Mouse (Mus musculus) midbrain, embryonic 13.5 days (tissue): Measurements from ENCODE around the gene Rasal3. TPM values are rescaled to one million over a fixed set of nuclear protein-coding genes. Genes with fewer than 3 reads are reported as not detected.

Source experiments
- ATAC-seq: fragments of 200-750 bp; cut with Nextera tagmentation; 2 replicates; pipeline ENCODE4 v1.8.0; 2017; ENCODE audit warnings: mild to moderate bottlenecking, moderate TSS enrichment, moderate library complexity
- H3K27ac ChIP-seq: fragments of 300-500 bp; sonication (generic); 2 replicates; pipeline ENCODE4 v1.5.1; 2015; ENCODE audit warnings: inconsistent platforms, mild to moderate bottlenecking, moderate library complexity
- H3K27me3 ChIP-seq: fragments of 300-500 bp; sonication (generic); 2 replicates; pipeline ENCODE4 v1.6.1; 2015; ENCODE audit warnings: mild to moderate bottlenecking, inconsistent platforms
- H3K36me3 ChIP-seq: fragments of 300-500 bp; sonication (generic); 2 replicates; pipeline ENCODE4 v1.6.1; 2015; ENCODE audit warnings: mild to moderate bottlenecking, inconsistent platforms
- H3K4me1 ChIP-seq: fragments of 300-500 bp; sonication (generic); replicated peaks from 2 replicates; pipeline ENCODE4 v1.6.1; 2015; ENCODE audit warnings: inconsistent platforms
- H3K4me2 ChIP-seq: fragments of 300-500 bp; sonication (generic); replicated peaks from 2 replicates; pipeline ENCODE4 v1.6.1; 2015; ENCODE audit warnings: moderate library complexity, mild to moderate bottlenecking, inconsistent platforms
- H3K4me3 ChIP-seq: fragments of 300-500 bp; sonication (generic); replicated peaks from 2 replicates; pipeline ENCODE4 v1.5.1; 2015; ENCODE audit warnings: mild to moderate bottlenecking, inconsistent platforms
- H3K9ac ChIP-seq: fragments of 300-500 bp; sonication (generic); replicated peaks from 2 replicates; pipeline ENCODE4 v1.6.1; 2015; ENCODE audit warnings: mild to moderate bottlenecking, inconsistent platforms
- H3K9me3 ChIP-seq: fragments of 300-500 bp; sonication (generic); 2 replicates; pipeline ENCODE4 v1.6.1; 2016; ENCODE audit warnings: mild to moderate bottlenecking, inconsistent platforms
- WGBS: fragments of 180-500 bp; shearing (Covaris S2); methylation state at CpG from one replicate; pipeline ENCODE4 v1.1.7; 2015; 5-methylcytosine and 5-hydroxymethylcytosine counted together
- polyA plus RNA-seq: library from polyadenylated mRNA; unstranded; fragments of >200 nt; fragmentation: Nextera tagmentation; extraction: Ambion mirVana; gene quantifications from 2 replicates; pipeline ENCODE4 v1.2.1, GENCODE M21; 2015

The Rasal3 gene
- polyA plus RNA-seq, 1 experiment from 2014 or later: 0.54 TPM

GRCm38 (mm10) chr17:32387986-32388369, 15.4 kb downstream of the Rasal3 start:
- WGBS: 39% methylated on average over 7 of the region's 7 CpGs
- ATAC-seq: peak; percentile 22; the same call in 1 of the 2 replicates
- peak overlapping the region; percentile 92 for H3K4me2 ChIP-seq

DNA sequence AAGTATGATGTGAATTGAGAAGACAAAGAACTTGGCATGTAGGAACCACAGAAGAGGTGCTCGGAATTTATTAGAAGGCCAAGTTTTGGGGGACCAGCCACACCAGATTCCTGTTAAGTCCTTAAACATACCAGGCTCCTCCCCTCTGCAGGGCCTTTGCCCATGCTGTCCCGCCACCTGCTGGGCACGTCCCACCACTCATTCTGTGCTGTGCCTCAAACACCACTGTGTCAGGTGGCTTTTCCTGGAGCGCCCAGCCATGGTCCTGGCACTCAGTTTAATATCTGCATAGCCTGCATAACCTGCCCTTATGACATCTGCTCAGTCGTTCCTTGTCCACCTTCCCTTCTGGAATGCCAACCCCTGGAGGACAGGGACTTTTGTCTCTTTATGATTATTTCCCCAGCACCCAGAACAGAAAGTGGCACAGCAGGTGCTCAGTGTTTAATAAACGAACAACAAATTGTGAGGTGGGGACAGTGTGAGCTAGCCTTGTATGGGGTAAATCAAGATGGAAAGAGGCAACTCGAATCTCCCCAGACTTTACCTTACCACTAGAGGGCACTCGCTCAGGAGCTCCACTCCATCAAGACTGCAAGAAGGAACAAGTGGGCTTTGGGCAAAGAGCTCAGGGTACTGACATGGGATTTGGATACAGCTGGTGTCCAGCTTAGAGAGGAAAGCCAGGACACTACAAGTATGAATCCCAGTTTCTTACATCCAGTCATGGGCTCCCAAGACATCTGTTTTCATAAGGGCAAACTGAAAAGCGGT, 16.5 kb downstream of the Rasal3 start:
- no peak overlapping the region for H3K27ac ChIP-seq
- H3K4me3 ChIP-seq: no peak overlapping the region
- no peaks in the 10 kb centered on the region for H3K9me3 ChIP-seq
- ATAC-seq: no peak
- 0 out of 2 replicates have a peak overlapping the region, but pooled peaks have one; percentile 92 for H3K4me2 ChIP-seq
- 69% methylated on average over 9 of the region's 9 CpGs for WGBS
- peaks cover 18% of the 10 kb centered on the region for H3K4me1 ChIP-seq
- H3K9ac ChIP-seq: no peak overlapping the region
- peaks cover 51% of the 10 kb centered on the region for H3K36me3 ChIP-seq
- peaks cover 13% of the 10 kb centered on the region for H3K27me3 ChIP-seq

More at GRCm38 (mm10) chr17:32387986-32388369, 15.4 kb downstream of the Rasal3 start:
- peaks cover 41% of the 10 kb centered on the region for H3K36me3 ChIP-seq
- H3K9ac ChIP-seq: peak overlapping the region; percentile 91
- no peaks in the 10 kb centered on the region for H3K9me3 ChIP-seq
- H3K27me3 ChIP-seq: peaks cover 24% of the 10 kb centered on the region
- peak overlapping the region; percentile 84 for H3K4me3 ChIP-seq
- peak overlapping the region; percentile 82; the same call in 1 of the 2 replicates for H3K27ac ChIP-seq
- H3K4me1 ChIP-seq: peaks cover 21% of the 10 kb centered on the region

GRCm38 (mm10) chr17:32383661-32384060, 19.7 kb downstream of the Rasal3 start:
- Histone ChIP-seq H3K27me3 (no peaks in the 10 kb centered on the region), H3K4me3 (no peak overlapping the region), H3K4me1 (peaks cover 18% of the 10 kb centered on the region), H3K27ac (no peak overlapping the region), H3K36me3 (peaks cover 69% of the 10 kb centered on the region), H3K9ac (no peak overlapping the region), H3K9me3 (no peaks in the 10 kb centered on the region), H3K4me2 (no peak overlapping the region)
- no peak for ATAC-seq
- WGBS: 85% methylated on average over 5 of the region's 5 CpGs

GRCm38 (mm10) chr17:32382576-32382975, 20.8 kb downstream of the Rasal3 start:
- no peak overlapping the region for H3K27ac ChIP-seq
- H3K4me1 ChIP-seq: peaks cover 8% of the 10 kb centered on the region
- no peaks in the 10 kb centered on the region for H3K27me3 ChIP-seq
- no peaks in the 10 kb centered on the region for H3K9me3 ChIP-seq
- ATAC-seq: no peak
- 93% methylated on average over 7 of the region's 7 CpGs for WGBS
- H3K4me2 ChIP-seq: no peak overlapping the region
- no peak overlapping the region for H3K9ac ChIP-seq
- H3K36me3 ChIP-seq: peaks cover 80% of the 10 kb centered on the region
- no peak overlapping the region for H3K4me3 ChIP-seq

GRCm38 (mm10) chr17:32378786-32379185, 24.6 kb downstream of the Rasal3 start:
- no peaks in the 10 kb centered on the region for H3K4me1 ChIP-seq
- no peak overlapping the region for H3K4me2 ChIP-seq
- no peak overlapping the region for H3K27ac ChIP-seq
- H3K9me3 ChIP-seq: no peaks in the 10 kb centered on the region
- no peaks in the 10 kb centered on the region for H3K27me3 ChIP-seq
- no peak for ATAC-seq
- WGBS: 76% methylated on average over 2 of the region's 2 CpGs
- no peak overlapping the region for H3K4me3 ChIP-seq
- no peak overlapping the region for H3K9ac ChIP-seq
- peaks cover 60% of the 10 kb centered on the region for H3K36me3 ChIP-seq

DNA sequence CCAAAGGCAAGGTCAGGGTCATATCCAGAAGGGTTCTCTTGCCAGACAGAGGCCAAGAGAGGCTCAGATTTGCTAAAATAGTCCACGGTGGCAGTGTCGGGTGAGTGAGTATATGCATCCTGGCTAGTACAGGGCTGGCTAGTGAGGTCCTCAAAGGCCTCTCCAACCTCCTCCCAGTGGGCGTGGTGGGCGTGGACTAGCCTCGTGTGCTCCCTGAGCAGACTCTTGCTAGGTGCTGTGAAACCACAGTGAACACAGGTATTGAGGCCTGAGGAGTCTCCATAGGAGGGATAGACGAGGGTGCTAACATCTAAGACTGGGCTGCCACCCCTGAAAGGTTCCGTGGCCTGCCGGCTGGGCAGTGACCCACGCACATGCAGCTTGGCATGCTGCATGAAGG, 26.2 kb downstream of the Rasal3 start:
- 86% methylated on average over 9 of the region's 9 CpGs for WGBS
- no peak overlapping the region for H3K4me2 ChIP-seq

DNA sequence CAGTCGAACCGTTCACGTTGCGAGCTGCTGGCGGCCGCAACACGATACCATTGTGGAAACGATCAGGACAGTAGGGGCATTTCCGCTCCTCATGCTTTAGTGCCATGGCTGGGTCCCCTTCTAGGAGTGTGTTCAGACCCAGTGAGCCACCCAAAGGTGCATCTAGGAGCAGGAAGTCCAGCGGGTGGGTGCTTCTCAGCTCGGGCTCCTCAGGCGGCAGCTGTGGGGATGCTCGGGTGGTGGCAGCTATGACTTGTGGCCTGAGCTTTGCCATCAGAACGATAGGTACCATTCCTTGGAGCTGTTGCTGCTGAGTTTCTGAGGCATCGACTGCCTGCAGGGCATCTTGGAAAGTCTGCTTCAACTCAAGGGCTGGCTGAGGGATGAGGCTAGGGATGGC, 26.9 kb downstream of the Rasal3 start:
- H3K9me3 ChIP-seq: no peaks in the 10 kb centered on the region
- no peak for ATAC-seq
- H3K4me2 ChIP-seq: no peak overlapping the region
- H3K27ac ChIP-seq: no peak overlapping the region
- H3K4me3 ChIP-seq: no peak overlapping the region
- no peaks in the 10 kb centered on the region for H3K4me1 ChIP-seq
- H3K9ac ChIP-seq: no peak overlapping the region
- 89% methylated on average over 15 of the region's 15 CpGs for WGBS
- H3K27me3 ChIP-seq: no peaks in the 10 kb centered on the region
- H3K36me3 ChIP-seq: peaks cover 42% of the 10 kb centered on the region

More for the DNA sequence above, 26.2 kb downstream of the Rasal3 start:
- no peak overlapping the region for H3K9ac ChIP-seq
- no peak for ATAC-seq
- no peaks in the 10 kb centered on the region for H3K4me1 ChIP-seq
- H3K36me3 ChIP-seq: peaks cover 44% of the 10 kb centered on the region
- H3K9me3 ChIP-seq: no peaks in the 10 kb centered on the region
- H3K27me3 ChIP-seq: no peaks in the 10 kb centered on the region
- H3K4me3 ChIP-seq: no peak overlapping the region
- no peak overlapping the region for H3K27ac ChIP-seq

GRCm38 (mm10) chr17:32368991-32369578, 34.3 kb downstream of the Rasal3 start:
- WGBS: 13% methylated on average over 13 of the region's 17 CpGs
- H3K27ac ChIP-seq: no peak overlapping the region
- no peaks in the 10 kb centered on the region for H3K27me3 ChIP-seq
- H3K9me3 ChIP-seq: no peaks in the 10 kb centered on the region
- no peak overlapping the region for H3K9ac ChIP-seq
- ATAC-seq: no peak
- peaks cover 6% of the 10 kb centered on the region for H3K4me1 ChIP-seq
- H3K4me2 ChIP-seq: peak overlapping the region; percentile 41
- H3K4me3 ChIP-seq: peak overlapping the region; percentile 20; the same call in 1 of the 2 replicates
- H3K36me3 ChIP-seq: peaks cover 15% of the 10 kb centered on the region

- Histone ChIP-seq H3K9me3 (no peaks in the 10 kb centered on the region), H3K4me2 (no peak overlapping the region), H3K4me1 (peaks cover 16% of the 10 kb centered on the region), H3K9ac (no peak overlapping the region), H3K27ac (no peak overlapping the region), H3K36me3 (peaks cover 16% of the 10 kb centered on the region), H3K4me3 (no peak overlapping the region), H3K27me3 (no peaks in the 10 kb centered on the region)
- ATAC-seq: no peak
- 90% methylated on average over 11 of the region's 11 CpGs for WGBS
These were observed 35.7 kb downstream of the Rasal3 start for GRCm38 (mm10) chr17:32367706-32368105.

DNA sequence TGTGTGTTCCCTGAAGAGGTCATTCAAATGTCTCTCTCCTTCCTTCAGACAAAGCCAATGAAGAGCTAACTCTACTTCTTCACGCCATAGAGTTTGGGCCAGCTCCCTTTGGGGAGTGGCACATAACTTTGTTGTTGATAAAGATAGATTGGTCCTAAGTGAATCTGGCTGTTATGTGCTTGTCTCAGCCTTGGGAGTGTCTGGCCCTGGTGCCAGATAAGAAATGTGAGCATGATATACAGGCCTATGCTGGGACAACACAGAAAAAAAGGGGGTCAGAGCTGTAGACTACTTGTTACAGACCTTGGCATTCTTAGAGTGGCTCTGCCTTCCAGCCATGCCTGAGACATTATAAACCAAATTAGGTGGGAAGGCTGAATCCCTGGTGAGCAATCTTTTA, 38.1 kb downstream of the Rasal3 start:
- Histone ChIP-seq H3K4me3 (no peak overlapping the region), H3K27ac (no peak overlapping the region), H3K27me3 (no peaks in the 10 kb centered on the region), H3K9ac (no peak overlapping the region), H3K9me3 (no peaks in the 10 kb centered on the region), H3K4me1 (peaks cover 31% of the 10 kb centered on the region), H3K4me2 (no peak overlapping the region), H3K36me3 (peaks cover 39% of the 10 kb centered on the region)
- WGBS: 88% methylated on average over 1 of the region's 1 CpGs
- ATAC-seq: no peak

- Histone ChIP-seq H3K27me3 (no peaks in the 10 kb centered on the region), H3K36me3 (peaks cover 43% of the 10 kb centered on the region), H3K4me3 (peak overlapping the region; percentile 96), H3K4me1 (peaks cover 31% of the 10 kb centered on the region), H3K4me2 (peak overlapping the region; percentile 45), H3K27ac (peak overlapping the region; percentile 80), H3K9ac (no peak overlapping the region), H3K9me3 (no peaks in the 10 kb centered on the region)
- peak; percentile 35; the same call in 1 of the 2 replicates for ATAC-seq
- 70% methylated on average over 5 of the region's 5 CpGs for WGBS
These were observed 38.5 kb downstream of the Rasal3 start for GRCm38 (mm10) chr17:32364850-32365249.

GRCm38 (mm10) chr17:32364331-32364730, 39.1 kb downstream of the Rasal3 start:
- under 1% methylated on average over 40 of the region's 47 CpGs for WGBS
- Histone ChIP-seq H3K9ac (peak overlapping the region; percentile 97), H3K36me3 (peaks cover 48% of the 10 kb centered on the region), H3K4me2 (peak overlapping the region; percentile 45), H3K27me3 (no peaks in the 10 kb centered on the region), H3K27ac (peak overlapping the region; percentile 80), H3K9me3 (no peaks in the 10 kb centered on the region), H3K4me3 (peak overlapping the region; percentile 96), H3K4me1 (peaks cover 31% of the 10 kb centered on the region)
- peak; percentile 90 for ATAC-seq
